Mouse (Mus musculus) liver, embryonic 11.5 days (tissue): Measurements from ENCODE around the gene Mlycd. TPM values are rescaled to one million over a fixed set of nuclear protein-coding genes. Genes with fewer than 3 reads are reported as not detected.

Experiments used
- ATAC-seq: fragments of 200-750 bp; cut with Nextera tagmentation; replicated peaks from 2 replicates; pipeline ENCODE4 v1.8.0; 2017; ENCODE audit warnings: moderate number of reproducible peaks, mild to moderate bottlenecking, moderate TSS enrichment, moderate library complexity; ENCODE audit not compliant: low FRiP score
- DNase-seq: peaks from one replicate; pipeline ENCODE4 v3.0.0-alpha.2; 2017; ENCODE audit warnings: low spot score
- H3K27ac ChIP-seq: fragments of 300-500 bp; sonication (generic); 2 replicates; pipeline ENCODE4 v1.5.1; 2014; ENCODE audit warnings: mild to moderate bottlenecking, low read depth, low read length, control low read depth
- H3K27me3 ChIP-seq: fragments of 300-500 bp; sonication (generic); replicated peaks from 2 replicates; pipeline ENCODE4 v1.6.1; 2014; ENCODE audit warnings: low read length, mixed read lengths; ENCODE audit not compliant: control insufficient read depth, insufficient read depth
- H3K36me3 ChIP-seq: fragments of 300-500 bp; sonication (generic); 2 replicates; pipeline ENCODE4 v1.6.1; 2014; ENCODE audit warnings: mild to moderate bottlenecking, low read length, moderate library complexity, mixed read lengths; ENCODE audit not compliant: control insufficient read depth, insufficient read depth
- H3K4me1 ChIP-seq: fragments of 300-500 bp; sonication (generic); replicated peaks from 2 replicates; pipeline ENCODE4 v1.6.1; 2014; ENCODE audit warnings: low read length, mixed read lengths; ENCODE audit not compliant: control insufficient read depth, insufficient read depth
- H3K4me2 ChIP-seq: fragments of 300-500 bp; sonication (generic); 2 replicates; pipeline ENCODE4 v1.6.1; 2014; ENCODE audit warnings: mild to moderate bottlenecking, control low read depth, moderate library complexity
- H3K4me3 ChIP-seq: fragments of 300-500 bp; sonication (generic); 2 replicates; pipeline ENCODE4 v1.5.1; 2014; ENCODE audit warnings: low read depth, low read length, control low read depth
- H3K9ac ChIP-seq: fragments of 300-500 bp; sonication (generic); 2 replicates; pipeline ENCODE4 v1.6.1; 2014; ENCODE audit warnings: low read depth, low read length, control low read depth
- H3K9me3 ChIP-seq: fragments of 300-500 bp; sonication (generic); 2 replicates; pipeline ENCODE4 v1.6.1; 2016; ENCODE audit warnings: low read length, inconsistent platforms, mixed read lengths; ENCODE audit not compliant: control insufficient read depth
- WGBS: fragments of 180-500 bp; shearing (Covaris S2); extraction: QIAGEN DNeasy Blood & Tissue Kit; methylation state at CpG from one replicate; pipeline ENCODE4 v1.1.7; 2014; 5-methylcytosine and 5-hydroxymethylcytosine counted together
- polyA plus RNA-seq: library from polyadenylated mRNA; unstranded; fragments of >200 nt; fragmentation: Nextera tagmentation; extraction: Ambion mirVana; gene quantifications from 2 replicates; pipeline ENCODE4 v1.2.1, GENCODE M21; 2014

The Mlycd gene
- polyA plus RNA-seq, 1 experiment from 2014 or later, result 13.7 TPM

DNA sequence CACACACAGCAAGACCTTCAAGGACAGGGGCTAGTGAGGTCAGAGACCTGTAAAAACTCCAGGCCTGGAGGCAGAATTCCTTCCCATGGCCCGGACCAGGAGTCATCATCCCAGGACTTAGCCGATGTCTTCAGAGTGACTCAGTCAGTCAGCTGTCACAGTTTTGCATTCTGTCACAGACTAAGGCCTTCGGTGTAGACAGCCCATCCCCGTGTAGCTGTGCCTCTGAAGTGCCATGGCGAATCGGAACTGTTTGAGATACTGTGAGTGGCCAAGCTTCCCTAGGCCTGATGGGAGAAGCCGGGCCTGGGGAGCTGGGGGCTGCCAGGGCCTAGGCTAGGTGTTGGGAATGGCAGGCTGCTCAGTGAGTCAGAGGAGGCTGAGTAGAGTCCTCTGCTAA is 36.0 kb downstream of the Mlycd start:
- DNase-seq (no peak), ATAC-seq (no peak)
- Histone ChIP-seq H3K36me3 (no peaks in the 10 kb centered on the region), H3K27me3 (no peaks in the 10 kb centered on the region), H3K9ac (no peak overlapping the region), H3K9me3 (no peaks in the 10 kb centered on the region), H3K27ac (no peak overlapping the region; the same call in 1 of the 2 replicates), H3K4me1 (peaks cover 17% of the 10 kb centered on the region), H3K4me2 (no peak overlapping the region), H3K4me3 (no peak overlapping the region)
- WGBS, result 81% methylated on average over 7 of the region's 7 CpGs

DNA sequence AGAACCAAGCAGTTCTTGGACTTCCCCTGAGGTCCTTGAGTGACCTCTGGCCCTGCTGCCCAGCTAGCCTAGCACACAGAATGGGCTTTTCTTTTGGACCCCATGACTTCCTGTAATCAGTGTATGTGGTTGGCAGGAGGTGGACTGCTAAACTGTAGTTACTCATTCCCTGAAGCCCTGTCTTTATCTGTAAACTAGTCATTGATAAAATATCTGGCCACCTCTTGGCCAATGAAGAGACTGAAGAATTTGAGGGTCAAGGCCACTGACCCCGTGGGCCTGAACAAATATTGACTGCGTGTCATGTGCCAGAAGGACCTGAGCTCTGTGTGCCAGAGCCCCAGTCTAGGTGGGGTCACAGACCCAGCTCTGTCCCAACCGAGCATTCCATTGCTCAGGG is 37.7 kb downstream of the Mlycd start:
- H3K27ac ChIP-seq, result peak overlapping the region; percentile 71
- no peak overlapping the region for H3K4me3 ChIP-seq
- H3K27me3 ChIP-seq, result no peaks in the 10 kb centered on the region
- H3K4me2 ChIP-seq, result no peak overlapping the region
- no peak for DNase-seq
- peaks cover 15% of the 10 kb centered on the region for H3K4me1 ChIP-seq
- H3K9ac ChIP-seq, result no peak overlapping the region
- WGBS, result 56% methylated on average over 3 of the region's 3 CpGs
- ATAC-seq, result peak; percentile 41
- no peaks in the 10 kb centered on the region for H3K9me3 ChIP-seq
- H3K36me3 ChIP-seq, result no peaks in the 10 kb centered on the region

DNA sequence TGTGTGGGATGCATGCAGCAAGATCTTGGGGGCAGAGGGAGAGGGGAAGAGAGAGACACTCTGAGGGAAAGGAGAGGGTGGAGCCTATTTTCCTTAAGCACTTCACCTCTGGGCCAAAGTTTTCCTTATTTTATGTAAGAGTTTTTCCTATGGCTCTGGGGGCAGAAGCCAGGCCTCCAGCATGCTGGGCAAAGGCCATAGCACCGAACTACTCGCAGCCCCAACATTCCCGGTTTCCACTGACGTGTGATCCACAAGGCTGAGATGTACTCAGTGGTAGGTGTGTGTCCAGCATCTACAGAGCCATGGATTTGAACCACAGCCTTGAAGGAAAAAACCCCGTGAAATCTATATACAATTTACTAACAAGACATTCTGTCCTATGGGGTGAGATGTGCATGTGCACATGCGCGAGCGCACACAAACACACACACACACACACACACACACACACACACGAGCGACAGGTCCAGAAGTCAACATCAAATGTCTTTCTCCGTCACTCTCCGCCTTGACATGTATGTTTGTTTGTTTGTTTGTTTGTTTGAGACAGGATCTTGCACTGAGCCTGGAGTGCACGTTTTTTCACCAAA is 39.0 kb downstream of the Mlycd start, which contains the start of gene Osgin1:
Osgin1 (plus strand) TSS at position 543 of the 593 bp plus-strand sequence.
- no peak within 1 kb of the TSS for H3K9ac ChIP-seq
- no peak for ATAC-seq
- no peak for DNase-seq
- H3K4me3 ChIP-seq, result no peak within 1 kb of the TSS
- no peaks in the 10 kb centered on the region for H3K36me3 ChIP-seq
- peaks cover 10% of the 10 kb centered on the region for H3K4me1 ChIP-seq
- 86% methylated on average over 13 of the region's 13 CpGs for whole genome bisulfite sequencing
- H3K4me2 ChIP-seq, result no peak within 1 kb of the TSS
- H3K9me3 ChIP-seq, result no peaks in the 10 kb centered on the region
- peak within 1 kb of the TSS; percentile 71 for H3K27ac ChIP-seq
- no peaks in the 10 kb centered on the region for H3K27me3 ChIP-seq

DNA sequence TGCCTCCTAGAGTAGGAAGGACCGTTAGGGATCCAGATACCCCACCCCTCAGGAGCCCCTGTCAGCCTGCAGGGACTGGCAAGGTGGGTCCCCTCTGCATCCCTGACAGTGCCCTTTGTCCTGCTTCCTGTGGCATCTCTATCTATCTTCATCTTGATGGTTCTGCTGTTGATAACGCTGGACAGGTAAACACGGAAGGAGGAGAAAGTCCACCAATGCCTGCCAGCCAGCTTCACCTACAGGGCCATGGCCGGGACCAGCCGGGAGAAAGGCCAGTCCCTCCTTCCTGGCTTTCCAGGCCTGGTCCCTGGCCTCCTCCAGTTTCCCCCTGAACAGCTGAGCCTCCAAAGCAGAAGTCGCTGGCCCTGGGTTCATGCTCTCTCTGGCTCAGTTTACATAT is 39.9 kb downstream of the Mlycd start:
- peaks cover 6% of the 10 kb centered on the region; the same call in 1 of the 2 replicates for H3K4me1 ChIP-seq
- 68% methylated on average over 6 of the region's 6 CpGs for WGBS
- H3K4me3 ChIP-seq, result no peak overlapping the region
- ATAC-seq (no peak), DNase-seq (no peak)
- no peaks in the 10 kb centered on the region for H3K9me3 ChIP-seq
- H3K27ac ChIP-seq, result no peak overlapping the region; the same call in 1 of the 2 replicates
- H3K27me3 ChIP-seq, result no peaks in the 10 kb centered on the region; the same call in 1 of the 2 replicates
- H3K36me3 ChIP-seq, result no peaks in the 10 kb centered on the region
- H3K4me2 ChIP-seq, result no peak overlapping the region
- no peak overlapping the region for H3K9ac ChIP-seq

DNA sequence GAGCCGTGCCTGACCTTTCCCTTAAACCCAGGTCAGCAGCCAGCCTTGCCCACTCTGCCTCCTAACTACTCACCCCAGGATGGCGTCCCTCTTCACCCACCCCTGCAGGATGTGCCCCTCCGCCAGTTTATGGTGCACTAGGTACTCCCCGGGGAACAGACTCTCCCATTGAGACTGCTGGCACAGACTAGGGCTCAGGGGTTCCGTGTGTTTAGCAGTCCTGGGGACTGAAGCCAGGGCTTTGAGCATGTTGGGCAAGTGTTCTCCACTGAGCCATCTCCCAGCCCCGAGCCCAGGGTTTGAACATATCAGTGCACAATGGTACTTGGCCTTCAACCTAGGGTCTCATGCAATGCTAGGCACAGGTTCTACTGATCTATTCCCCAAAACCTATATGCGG is 40.8 kb downstream of the Mlycd start:
- DNase-seq (no peak), ATAC-seq (no peak)
- Histone ChIP-seq H3K4me1 (peaks cover 10% of the 10 kb centered on the region; the same call in 1 of the 2 replicates), H3K27ac (no peak overlapping the region), H3K9ac (no peak overlapping the region), H3K27me3 (no peaks in the 10 kb centered on the region; the same call in 1 of the 2 replicates), H3K4me2 (no peak overlapping the region), H3K4me3 (no peak overlapping the region), H3K36me3 (no peaks in the 10 kb centered on the region), H3K9me3 (no peaks in the 10 kb centered on the region)
- 83% methylated on average over 7 of the region's 7 CpGs for WGBS

DNA sequence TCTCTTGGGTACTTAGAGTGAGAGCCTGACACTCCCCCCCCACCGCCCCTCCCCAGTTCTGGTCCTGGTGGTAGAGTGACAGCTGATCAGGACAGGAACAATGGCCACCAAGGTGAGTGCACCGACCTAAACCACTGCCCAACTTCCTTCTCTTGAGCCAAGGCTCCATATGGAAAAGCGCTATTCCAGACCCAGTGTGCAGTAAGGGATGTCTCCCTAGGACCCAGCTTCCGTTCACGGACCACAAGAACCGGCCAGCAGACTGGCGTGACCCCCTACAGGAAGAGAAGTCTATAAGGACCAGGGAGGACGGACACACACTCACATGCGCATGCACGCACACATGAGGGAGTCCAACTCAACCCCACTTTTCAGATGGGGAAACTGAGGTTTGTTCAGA is 41.7 kb downstream of the Mlycd start:
- Histone ChIP-seq H3K27me3 (no peaks in the 10 kb centered on the region; the same call in 1 of the 2 replicates), H3K4me3 (no peak overlapping the region), H3K4me1 (peaks cover 10% of the 10 kb centered on the region; the same call in 1 of the 2 replicates), H3K27ac (no peak overlapping the region), H3K4me2 (peak overlapping the region; percentile 30), H3K9me3 (no peaks in the 10 kb centered on the region), H3K9ac (no peak overlapping the region), H3K36me3 (no peaks in the 10 kb centered on the region)
- 68% methylated on average over 10 of the region's 10 CpGs for WGBS
- DNase-seq (no peak), ATAC-seq (no peak)

DNA sequence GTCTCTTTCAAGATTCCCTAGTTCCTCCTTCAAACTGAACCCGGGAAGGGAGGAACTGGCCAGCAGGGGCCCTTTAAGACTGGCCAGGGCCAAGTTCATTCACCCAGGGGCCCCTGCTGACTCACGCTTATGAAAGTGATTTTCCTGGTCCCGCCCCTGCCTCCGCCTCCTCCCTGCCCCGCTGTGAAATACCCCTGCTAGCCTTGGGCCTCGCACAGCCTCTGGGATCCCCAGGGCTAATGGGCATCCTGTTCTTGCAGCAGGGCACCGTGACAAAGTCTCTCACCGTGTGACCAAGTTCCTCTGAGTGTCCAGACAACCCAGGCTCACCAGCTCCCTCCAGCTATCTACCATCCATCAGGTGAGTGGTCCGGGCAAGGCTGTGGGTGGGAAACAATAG is 42.3 kb downstream of the Mlycd start:
- ATAC-seq (peak; percentile 44), DNase-seq (peak; percentile 67)
- 12% methylated on average over 9 of the region's 9 CpGs for WGBS
- Histone ChIP-seq H3K27me3 (no peaks in the 10 kb centered on the region; the same call in 1 of the 2 replicates), H3K4me1 (peaks cover 10% of the 10 kb centered on the region; the same call in 1 of the 2 replicates), H3K36me3 (no peaks in the 10 kb centered on the region), H3K4me3 (peak overlapping the region; percentile 50), H3K4me2 (peak overlapping the region; percentile 57), H3K9me3 (no peaks in the 10 kb centered on the region), H3K9ac (peak overlapping the region; percentile 45), H3K27ac (no peak overlapping the region)

DNA sequence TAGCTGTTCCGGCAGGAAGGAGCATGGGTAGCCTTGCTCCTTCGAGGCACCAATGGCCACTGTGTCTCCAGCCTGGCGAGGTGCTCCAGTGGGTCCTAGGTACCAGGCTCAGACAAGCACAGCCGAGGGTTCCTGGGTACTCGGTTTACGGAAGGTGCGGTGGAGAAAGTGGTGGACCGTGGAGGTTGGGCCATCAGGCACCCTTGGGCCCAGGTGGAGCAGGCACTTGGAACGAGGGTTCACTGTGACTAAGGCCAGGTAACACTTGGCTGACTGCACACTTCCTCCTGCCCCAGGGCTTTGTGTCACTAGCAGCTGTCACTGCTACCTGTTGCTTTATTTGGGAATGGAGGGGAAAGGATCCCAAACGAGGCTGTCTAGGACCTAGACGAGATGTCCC is 42.8 kb downstream of the Mlycd start:
- H3K9me3 ChIP-seq, result no peaks in the 10 kb centered on the region
- H3K4me2 ChIP-seq, result peak overlapping the region; percentile 57
- WGBS, result 65% methylated on average over 11 of the region's 11 CpGs
- ATAC-seq (no peak), DNase-seq (no peak)
- no peaks in the 10 kb centered on the region for H3K36me3 ChIP-seq
- H3K4me3 ChIP-seq, result peak overlapping the region; percentile 50
- H3K4me1 ChIP-seq, result peaks cover 10% of the 10 kb centered on the region; the same call in 1 of the 2 replicates
- no peaks in the 10 kb centered on the region; the same call in 1 of the 2 replicates for H3K27me3 ChIP-seq
- peak overlapping the region; percentile 54; the same call in 1 of the 2 replicates for H3K27ac ChIP-seq
- peak overlapping the region; percentile 45 for H3K9ac ChIP-seq

DNA sequence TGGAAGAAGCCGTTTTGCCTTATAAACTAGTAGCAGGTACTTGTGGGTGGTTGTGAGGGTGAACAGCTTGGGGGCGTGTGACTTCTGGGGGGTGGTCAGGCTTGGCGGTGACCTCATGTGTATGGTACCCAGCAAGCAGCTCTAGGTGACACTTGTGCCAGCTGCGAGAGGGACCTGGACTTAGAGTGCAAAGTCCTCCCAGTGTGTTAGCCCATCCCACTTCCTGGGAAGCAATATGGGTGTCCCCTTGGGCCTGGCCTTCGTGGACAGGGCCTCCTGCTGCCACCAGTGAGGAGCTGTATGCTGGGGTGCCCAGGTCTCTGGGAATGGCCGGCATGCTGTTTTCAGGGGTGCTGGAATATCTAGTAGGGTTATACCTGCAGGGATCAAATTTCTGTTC is 44.2 kb downstream of the Mlycd start:
- H3K36me3 ChIP-seq, result no peaks in the 10 kb centered on the region
- DNase-seq, result no peak
- 72% methylated on average over 6 of the region's 6 CpGs for WGBS
- H3K9ac ChIP-seq, result no peak overlapping the region
- peaks cover 10% of the 10 kb centered on the region; the same call in 1 of the 2 replicates for H3K4me1 ChIP-seq
- no peak overlapping the region for H3K27ac ChIP-seq
- no peaks in the 10 kb centered on the region for H3K9me3 ChIP-seq
- no peaks in the 10 kb centered on the region; the same call in 1 of the 2 replicates for H3K27me3 ChIP-seq
- peak overlapping the region; percentile 50 for H3K4me3 ChIP-seq
- peak overlapping the region; percentile 57 for H3K4me2 ChIP-seq
- ATAC-seq, result no peak
